Mouse (Mus musculus): ENCODE data around the gene Zzef1.

Zzef1 gene

GRCm38 (mm10) chr11:72917299-72917996 is 121.4 kb downstream of the Zzef1 start:
- CTCF ChIA-PET, result interaction anchor here (1.1 kb wide), 1 partner anchor 9 kb away, joined by 6 read pairs; no protein-coding TSS in a partner anchor

GRCm38 (mm10) chr11:72923116-72923515 is 127.1 kb downstream of the Zzef1 start:
- CTCF ChIA-PET, result interaction anchor here (0.8 kb wide), 1 partner anchor 31 kb away, joined by 3 read pairs; no protein-coding TSS in a partner anchor

GRCm38 (mm10) chr11:72924458-72924857 is 128.4 kb downstream of the Zzef1 start:
- CTCF ChIA-PET, result interaction anchor here (0.7 kb wide), 1 partner anchor 128 kb away, joined by 3 read pairs; no protein-coding TSS in a partner anchor

GRCm38 (mm10) chr11:72925067-72925466 is 129.0 kb downstream of the Zzef1 start:
- CTCF ChIA-PET, result interaction anchor here (0.7 kb wide), 1 partner anchor 127 kb away, joined by 3 read pairs; no protein-coding TSS in a partner anchor

- CTCF ChIA-PET, result interaction anchor here (0.6 to 1.0 kb wide), 3 partner anchors 8 to 57 kb away, joined by 3 to 6 read pairs (median 5); no protein-coding TSS in a partner anchor
These were observed 130.3 kb downstream of the Zzef1 start for GRCm38 (mm10) chr11:72926226-72926890.

- CTCF ChIA-PET, result no interaction called here
These were observed 132.5 kb downstream of the Zzef1 start for GRCm38 (mm10) chr11:72928516-72928915.

GRCm38 (mm10) chr11:72940208-72941143 is 144.4 kb downstream of the Zzef1 start:
- CTCF ChIA-PET, result interaction anchor here (0.7 kb wide), 2 partner anchors 10 to 108 kb away, joined by 3 to 4 read pairs; no protein-coding TSS in a partner anchor

GRCm38 (mm10) chr11:72944996-72945793 is 149.2 kb downstream of the Zzef1 start:
- CTCF ChIA-PET, result no interaction called here

- CTCF ChIA-PET, result interaction anchor here (0.6 kb wide), 1 partner anchor 108 kb away, joined by 3 read pairs; no protein-coding TSS in a partner anchor
These were observed 150.0 kb downstream of the Zzef1 start for GRCm38 (mm10) chr11:72945875-72946559.

- CTCF ChIA-PET, result interaction anchor here (0.6 to 0.9 kb wide), 2 partner anchors 41 to 108 kb away, joined by 3 to 5 read pairs; no protein-coding TSS in a partner anchor
These were observed 150.6 kb downstream of the Zzef1 start for GRCm38 (mm10) chr11:72946560-72947119.

- CTCF ChIA-PET, result interaction anchor here (0.9 kb wide), 1 partner anchor 40 kb away, joined by 5 read pairs; no protein-coding TSS in a partner anchor
These were observed 151.8 kb downstream of the Zzef1 start for GRCm38 (mm10) chr11:72947840-72948239.

- CTCF ChIA-PET, result no interaction called here
These were observed 152.2 kb downstream of the Zzef1 start for GRCm38 (mm10) chr11:72948254-72948653.

- CTCF ChIA-PET, result no interaction called here
These were observed 155.3 kb downstream of the Zzef1 start for GRCm38 (mm10) chr11:72951137-72952000.

- CTCF ChIA-PET, result no interaction called here
These were observed 156.2 kb downstream of the Zzef1 start for GRCm38 (mm10) chr11:72952226-72952625.

GRCm38 (mm10) chr11:72952697-72953096 is 156.7 kb downstream of the Zzef1 start:
- CTCF ChIA-PET, result interaction anchor here (0.5 kb wide), 1 partner anchor 34 kb away, joined by 3 read pairs; no protein-coding TSS in a partner anchor

GRCm38 (mm10) chr11:72953116-72953439 is 157.1 kb downstream of the Zzef1 start:
- CTCF ChIA-PET, result interaction anchor here (0.5 to 1.1 kb wide), 2 partner anchors 10 to 35 kb away, joined by 3 to 4 read pairs; no protein-coding TSS in a partner anchor

GRCm38 (mm10) chr11:72953440-72954151 is 157.6 kb downstream of the Zzef1 start:
- CTCF ChIA-PET, result interaction anchor here (0.5 to 1.1 kb wide), 3 partner anchors 9 to 35 kb away, joined by 3 to 4 read pairs (median 3); no protein-coding TSS in a partner anchor

GRCm38 (mm10) chr11:72954216-72954615 is 158.2 kb downstream of the Zzef1 start:
- CTCF ChIA-PET, result interaction anchor here (1.1 kb wide), 2 partner anchors 9 to 31 kb away, joined by 3 to 4 read pairs; no protein-coding TSS in a partner anchor

All from spleen, embryonic (tissue).